Mouse (Mus musculus): ENCODE measurements around the gene Mia3.
"Not testable (repeated sequence)": the region's sequence is repeated elsewhere in the genome, so short reads cannot be mapped to it uniquely, and the experiment has no call there.

Gene Mia3

GRCm38 (mm10) chr1:183369427-183370014 is at the start of gene Mia3:
Gene Mia3 (minus strand): TSS chr1:183369553.
- DNase-seq: peak; percentile 99

- no peak for DNase-seq
Measured at GRCm38 (mm10) chr1:183417873-183418272, 48.5 kb upstream of the Mia3 start, which contains the start of gene Hhipl2. Gene Hhipl2 (plus strand): TSS chr1:183418215.

- no peak for DNase-seq
Measured at GRCm38 (mm10) chr1:183414081-183414727, 44.9 kb upstream of the Mia3 start.

GRCm38 (mm10) chr1:183403396-183403795 is 34.0 kb upstream of the Mia3 start:
- no peak for DNase-seq

- DNase-seq: peak; percentile 96
Measured at GRCm38 (mm10) chr1:183388426-183389406, 19.4 kb upstream of the Mia3 start, which contains the start of gene Taf1a. Gene Taf1a (plus strand): TSS chr1:183388981.

GRCm38 (mm10) chr1:183387421-183387820 is 18.1 kb upstream of the Mia3 start:
- DNase-seq: not testable (repeated sequence)

- DNase-seq: no peak
Measured at GRCm38 (mm10) chr1:183382621-183383020, 13.3 kb upstream of the Mia3 start.

GRCm38 (mm10) chr1:183381816-183382215 is 12.5 kb upstream of the Mia3 start:
- DNase-seq: no peak

- DNase-seq: not testable (repeated sequence)
Measured at GRCm38 (mm10) chr1:183379376-183379775, 10.0 kb upstream of the Mia3 start.

GRCm38 (mm10) chr1:183378321-183378941 is 9.1 kb upstream of the Mia3 start:
- DNase-seq: no peak

- DNase-seq: no peak
Measured at GRCm38 (mm10) chr1:183377045-183377444, 7.7 kb upstream of the Mia3 start.

- DNase-seq: no peak
Measured at GRCm38 (mm10) chr1:183374728-183375127, 5.4 kb upstream of the Mia3 start.

GRCm38 (mm10) chr1:183368601-183369400 is 552 bp downstream of the Mia3 start:
- DNase-seq: peak; percentile 61

- DNase-seq: no peak
Measured at GRCm38 (mm10) chr1:183366361-183366760, 3.0 kb downstream of the Mia3 start.

- no peak for DNase-seq
Measured at GRCm38 (mm10) chr1:183363577-183363867, 5.8 kb downstream of the Mia3 start.

- no peak for DNase-seq
Measured at GRCm38 (mm10) chr1:183362729-183363576, 6.4 kb downstream of the Mia3 start.

- no peak for DNase-seq
Measured at GRCm38 (mm10) chr1:183362301-183362700, 7.1 kb downstream of the Mia3 start.

GRCm38 (mm10) chr1:183358901-183359300 is 10.5 kb downstream of the Mia3 start:
- no peak for DNase-seq

- DNase-seq: peak; percentile 75
Measured at GRCm38 (mm10) chr1:183349840-183350239, 19.5 kb downstream of the Mia3 start.

- DNase-seq: no peak
Measured at GRCm38 (mm10) chr1:183345817-183346195, 23.5 kb downstream of the Mia3 start.
